Mouse (Mus musculus) stomach, embryonic 15.5 days (tissue): ENCODE measurements around the gene Tcf7l2. TPM values are rescaled to one million over a fixed set of nuclear protein-coding genes. Genes with fewer than 3 reads are reported as not detected.

Experiments
- ATAC-seq: fragments of 200-750 bp; cut with Nextera tagmentation; 2 replicates; pipeline ENCODE4 v1.8.0; 2017; ENCODE audit warnings: low read depth, moderate number of reproducible peaks, moderate TSS enrichment; ENCODE audit not compliant: insufficient read depth, low FRiP score
- H3K27ac ChIP-seq: fragments of 300-500 bp; sonication (generic); 2 replicates; pipeline ENCODE4 v1.5.1; 2015; ENCODE audit warnings: mild to moderate bottlenecking, inconsistent platforms
- H3K27me3 ChIP-seq: fragments of 300-500 bp; sonication (generic); replicated peaks from 2 replicates; pipeline ENCODE4 v1.6.1; 2015; ENCODE audit warnings: inconsistent platforms
- H3K36me3 ChIP-seq: fragments of 300-500 bp; sonication (generic); 2 replicates; pipeline ENCODE4 v1.6.1; 2015; ENCODE audit warnings: inconsistent platforms
- H3K4me1 ChIP-seq: fragments of 300-500 bp; sonication (generic); 2 replicates; pipeline ENCODE4 v1.6.1; 2015; ENCODE audit warnings: inconsistent platforms
- H3K4me2 ChIP-seq: fragments of 300-500 bp; sonication (generic); 2 replicates; pipeline ENCODE4 v1.6.1; 2015; ENCODE audit warnings: mild to moderate bottlenecking, inconsistent platforms
- H3K4me3 ChIP-seq: fragments of 300-500 bp; sonication (generic); replicated peaks from 2 replicates; pipeline ENCODE4 v1.5.1; 2015; ENCODE audit warnings: inconsistent platforms
- H3K9ac ChIP-seq: fragments of 300-500 bp; sonication (generic); 2 replicates; pipeline ENCODE4 v1.6.1; 2015; ENCODE audit warnings: inconsistent platforms
- H3K9me3 ChIP-seq: fragments of 300-500 bp; sonication (generic); 2 replicates; pipeline ENCODE4 v1.6.1; 2016; ENCODE audit warnings: inconsistent platforms
- WGBS: fragments of 180-500 bp; shearing (Covaris S2); methylation state at CpG from one replicate; pipeline ENCODE4 v1.1.7; 2015; 5-methylcytosine and 5-hydroxymethylcytosine counted together
- polyA plus RNA-seq: library from polyadenylated mRNA; unstranded; fragments of >200 nt; fragmentation: Nextera tagmentation; extraction: Ambion mirVana; gene quantifications from 2 replicates; pipeline ENCODE4 v1.2.1, GENCODE M21; 2015

Gene Tcf7l2
- polyA plus RNA-seq, 1 experiment from 2014 or later, result 85.2 TPM

GRCm38 (mm10) chr19:55761086-55761485 lies 19.5 kb downstream of the Tcf7l2 start:
- no peak overlapping the region for H3K4me2 ChIP-seq
- peaks cover 33% of the 10 kb centered on the region for H3K4me1 ChIP-seq
- H3K4me3 ChIP-seq, result no peak overlapping the region
- H3K9me3 ChIP-seq, result no peaks in the 10 kb centered on the region
- no peak for ATAC-seq
- no peak overlapping the region for H3K9ac ChIP-seq
- H3K27ac ChIP-seq, result no peak overlapping the region
- WGBS, result 63% methylated on average over 5 of the region's 5 CpGs
- no peaks in the 10 kb centered on the region for H3K36me3 ChIP-seq
- no peaks in the 10 kb centered on the region for H3K27me3 ChIP-seq

DNA sequence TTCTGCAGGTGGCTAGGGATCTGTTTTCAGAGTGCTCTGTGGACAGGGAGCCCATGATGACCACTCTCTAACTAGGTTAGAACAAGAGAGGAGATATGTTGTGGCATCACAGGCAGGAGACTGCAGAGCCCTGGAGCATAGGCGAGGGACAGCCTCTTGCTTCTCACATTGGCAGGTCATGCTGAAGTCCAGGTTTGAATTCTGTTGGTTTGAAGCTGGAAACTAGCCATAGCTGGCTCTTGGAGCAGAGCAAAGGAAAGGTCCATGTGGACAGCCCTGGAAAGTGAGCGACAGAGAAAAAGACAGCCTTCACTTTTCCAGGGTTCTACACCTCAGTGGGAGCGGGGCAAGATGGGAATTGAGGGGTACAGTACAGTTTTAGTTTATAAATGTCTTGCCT lies 20.6 kb downstream of the Tcf7l2 start:
- Histone ChIP-seq H3K4me3 (no peak overlapping the region), H3K9ac (no peak overlapping the region), H3K4me1 (peaks cover 23% of the 10 kb centered on the region), H3K4me2 (no peak overlapping the region), H3K9me3 (no peaks in the 10 kb centered on the region), H3K27ac (no peak overlapping the region), H3K36me3 (no peaks in the 10 kb centered on the region), H3K27me3 (no peaks in the 10 kb centered on the region)
- WGBS, result 94% methylated on average over 3 of the region's 3 CpGs
- no peak for ATAC-seq

DNA sequence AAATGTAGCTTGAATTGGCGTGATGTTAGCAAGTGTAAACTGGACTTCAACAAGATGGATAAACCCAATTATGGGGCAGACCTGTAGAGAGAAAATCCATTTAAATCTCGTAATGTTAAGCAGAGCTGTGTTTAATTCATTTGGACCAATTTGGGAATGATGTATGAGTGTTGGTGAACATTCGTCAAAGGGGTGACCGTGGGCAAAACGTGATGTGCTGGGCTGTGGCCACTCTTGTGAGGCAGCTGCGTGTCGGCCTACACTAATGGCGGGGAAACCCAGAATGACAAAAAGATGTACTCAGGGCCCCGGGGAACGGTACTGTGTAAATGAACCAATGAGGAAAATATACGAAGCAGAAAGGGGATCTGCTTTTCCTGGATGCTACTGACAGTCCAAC lies 24.2 kb downstream of the Tcf7l2 start:
- Histone ChIP-seq H3K4me2 (no peak overlapping the region), H3K27me3 (no peaks in the 10 kb centered on the region), H3K4me3 (no peak overlapping the region), H3K9ac (no peak overlapping the region), H3K4me1 (peaks cover 35% of the 10 kb centered on the region), H3K9me3 (no peaks in the 10 kb centered on the region), H3K36me3 (no peaks in the 10 kb centered on the region), H3K27ac (no peak overlapping the region)
- WGBS, result 48% methylated on average over 11 of the region's 11 CpGs
- no peak for ATAC-seq

DNA sequence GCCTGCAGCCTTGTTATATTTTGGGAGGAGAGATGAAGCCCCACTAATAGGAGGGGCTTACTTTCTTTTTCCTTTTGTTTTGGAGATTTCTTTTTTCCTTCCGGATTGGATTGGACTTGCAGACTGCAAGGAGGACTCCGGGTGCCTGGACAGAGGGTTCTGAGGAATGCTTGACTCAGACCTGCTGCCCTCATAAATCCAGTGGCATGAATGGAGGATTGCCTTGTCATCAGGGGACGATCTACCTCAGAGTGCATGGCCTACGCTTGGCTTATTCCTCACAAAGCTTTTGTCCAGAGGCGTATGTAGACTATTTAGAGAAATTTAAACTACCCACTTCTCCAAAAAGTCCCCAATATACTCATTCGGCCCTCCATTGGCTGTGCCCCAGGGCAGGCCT lies 25.5 kb downstream of the Tcf7l2 start:
- Histone ChIP-seq H3K4me2 (no peak overlapping the region), H3K4me1 (peaks cover 33% of the 10 kb centered on the region), H3K9me3 (no peaks in the 10 kb centered on the region), H3K27me3 (no peaks in the 10 kb centered on the region), H3K27ac (no peak overlapping the region), H3K4me3 (no peak overlapping the region), H3K9ac (no peak overlapping the region), H3K36me3 (no peaks in the 10 kb centered on the region)
- WGBS, result 64% methylated on average over 6 of the region's 6 CpGs
- ATAC-seq, result no peak

DNA sequence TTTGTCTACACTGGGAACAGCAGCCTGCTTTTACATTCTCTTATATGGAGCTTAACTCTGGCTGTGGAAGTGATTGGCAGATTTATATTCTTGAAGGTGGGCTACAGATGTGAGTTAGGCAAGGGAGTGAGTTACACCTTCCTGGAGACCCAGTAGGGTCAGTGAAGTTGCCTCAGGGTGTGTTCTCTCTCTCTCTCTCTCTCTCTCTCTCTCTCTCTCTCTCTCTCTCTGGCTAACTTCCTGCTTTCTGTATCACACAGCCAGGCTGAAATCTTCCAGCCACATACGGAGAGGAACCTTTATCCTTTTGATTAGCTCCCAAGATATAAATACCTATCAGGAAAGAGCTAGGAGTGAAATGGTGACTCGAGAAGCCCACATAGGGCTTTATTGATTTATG lies 26.0 kb downstream of the Tcf7l2 start:
- Histone ChIP-seq H3K4me1 (peaks cover 34% of the 10 kb centered on the region), H3K27me3 (no peaks in the 10 kb centered on the region), H3K9me3 (no peaks in the 10 kb centered on the region), H3K4me2 (no peak overlapping the region), H3K36me3 (no peaks in the 10 kb centered on the region), H3K4me3 (no peak overlapping the region), H3K27ac (no peak overlapping the region; the same call in 1 of the 2 replicates), H3K9ac (no peak overlapping the region)
- no peak for ATAC-seq
- WGBS, result 20% methylated on average over 2 of the region's 2 CpGs

DNA sequence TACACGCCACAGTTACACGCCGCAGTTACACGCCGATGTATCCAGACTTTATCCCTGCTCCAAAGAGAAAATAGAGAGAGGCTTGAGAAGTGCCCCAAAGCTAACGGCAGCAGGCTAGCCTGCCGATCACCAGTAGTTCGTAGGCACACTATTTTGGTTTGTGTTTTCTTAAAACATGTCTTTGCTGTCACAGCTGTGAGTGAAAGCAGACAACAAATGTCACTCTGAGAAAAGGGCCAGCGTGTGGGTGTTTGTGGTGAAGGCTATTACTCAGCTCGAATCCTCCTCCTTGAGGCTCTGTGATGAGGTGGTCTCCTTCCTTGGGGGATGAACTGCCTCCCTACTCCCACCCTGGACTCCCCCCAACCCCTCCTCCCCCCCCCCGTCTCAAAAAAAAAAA lies 26.6 kb downstream of the Tcf7l2 start:
- Histone ChIP-seq H3K4me3 (no peak overlapping the region), H3K27ac (0 out of 2 replicates have a peak overlapping the region, but pooled peaks have one; percentile 1), H3K9me3 (no peaks in the 10 kb centered on the region), H3K9ac (no peak overlapping the region), H3K4me1 (peaks cover 40% of the 10 kb centered on the region), H3K4me2 (no peak overlapping the region), H3K36me3 (no peaks in the 10 kb centered on the region), H3K27me3 (no peaks in the 10 kb centered on the region)
- no peak for ATAC-seq
- WGBS, result 49% methylated on average over 11 of the region's 11 CpGs

GRCm38 (mm10) chr19:55768889-55769288 lies 27.3 kb downstream of the Tcf7l2 start:
- Histone ChIP-seq H3K4me1 (peaks cover 41% of the 10 kb centered on the region), H3K9me3 (no peaks in the 10 kb centered on the region), H3K36me3 (no peaks in the 10 kb centered on the region), H3K4me2 (no peak overlapping the region), H3K9ac (no peak overlapping the region), H3K27ac (no peak overlapping the region), H3K4me3 (no peak overlapping the region), H3K27me3 (no peaks in the 10 kb centered on the region)
- WGBS, result 61% methylated on average over 11 of the region's 11 CpGs
- ATAC-seq, result no peak

- no peaks in the 10 kb centered on the region for H3K9me3 ChIP-seq
- H3K4me2 ChIP-seq, result no peak overlapping the region
- H3K36me3 ChIP-seq, result no peaks in the 10 kb centered on the region
- ATAC-seq, result no peak
- 41% methylated on average over 4 of the region's 4 CpGs for WGBS
- 0 out of 2 replicates have a peak overlapping the region, but pooled peaks have one; percentile 8 for H3K27ac ChIP-seq
- H3K27me3 ChIP-seq, result no peaks in the 10 kb centered on the region
- no peak overlapping the region for H3K4me3 ChIP-seq
- no peak overlapping the region for H3K9ac ChIP-seq
- peaks cover 26% of the 10 kb centered on the region for H3K4me1 ChIP-seq
These were observed 32.7 kb downstream of the Tcf7l2 start for GRCm38 (mm10) chr19:55774334-55774733.

DNA sequence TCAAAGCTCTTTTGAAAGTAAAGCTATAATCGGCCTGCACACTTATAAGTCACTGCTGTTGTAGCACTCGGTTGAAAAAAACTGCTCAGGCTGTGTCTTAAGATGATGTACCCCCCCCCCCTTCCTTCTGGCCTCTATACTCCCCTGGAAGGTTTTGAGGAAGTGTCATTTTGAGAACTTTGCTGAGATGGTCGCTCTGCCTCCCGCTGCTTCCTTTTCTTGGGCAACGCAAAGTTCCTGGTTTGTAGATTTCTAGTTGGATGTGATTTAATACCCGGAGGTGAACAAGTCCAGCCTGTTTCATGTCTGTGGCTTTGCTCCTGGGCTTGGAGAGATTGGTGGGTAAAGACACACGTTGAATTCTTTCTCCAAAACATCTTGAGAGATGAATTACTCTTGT lies 33.2 kb downstream of the Tcf7l2 start:
- H3K9me3 ChIP-seq, result no peaks in the 10 kb centered on the region
- 0 out of 2 replicates have a peak overlapping the region, but pooled peaks have one; percentile 8 for H3K27ac ChIP-seq
- ATAC-seq, result no peak
- H3K27me3 ChIP-seq, result no peaks in the 10 kb centered on the region
- WGBS, result 46% methylated on average over 7 of the region's 7 CpGs
- no peak overlapping the region for H3K4me2 ChIP-seq
- no peaks in the 10 kb centered on the region for H3K36me3 ChIP-seq
- peaks cover 26% of the 10 kb centered on the region for H3K4me1 ChIP-seq
- no peak overlapping the region for H3K9ac ChIP-seq
- H3K4me3 ChIP-seq, result no peak overlapping the region

GRCm38 (mm10) chr19:55779871-55780270 lies 38.3 kb downstream of the Tcf7l2 start:
- no peaks in the 10 kb centered on the region for H3K9me3 ChIP-seq
- H3K27ac ChIP-seq, result no peak overlapping the region
- no peaks in the 10 kb centered on the region for H3K36me3 ChIP-seq
- 72% methylated on average over 10 of the region's 10 CpGs for WGBS
- H3K4me1 ChIP-seq, result peaks cover 7% of the 10 kb centered on the region; the same call in 1 of the 2 replicates
- H3K4me2 ChIP-seq, result no peak overlapping the region
- no peak overlapping the region for H3K9ac ChIP-seq
- no peak for ATAC-seq
- H3K27me3 ChIP-seq, result no peaks in the 10 kb centered on the region
- H3K4me3 ChIP-seq, result no peak overlapping the region

- H3K36me3 ChIP-seq, result 0 out of 2 replicates have a peak, but pooled peaks cover 3% of the 10 kb centered on the region
- no peak overlapping the region for H3K4me2 ChIP-seq
- H3K4me1 ChIP-seq, result 0 out of 2 replicates have a peak, but pooled peaks cover 3% of the 10 kb centered on the region
- H3K27ac ChIP-seq, result no peak overlapping the region
- no peaks in the 10 kb centered on the region for H3K9me3 ChIP-seq
- WGBS, result 69% methylated on average over 10 of the region's 10 CpGs
- H3K27me3 ChIP-seq, result no peaks in the 10 kb centered on the region
- no peak overlapping the region for H3K9ac ChIP-seq
- no peak overlapping the region for H3K4me3 ChIP-seq
- ATAC-seq, result no peak
These were observed 39.5 kb downstream of the Tcf7l2 start for GRCm38 (mm10) chr19:55781087-55781486.

DNA sequence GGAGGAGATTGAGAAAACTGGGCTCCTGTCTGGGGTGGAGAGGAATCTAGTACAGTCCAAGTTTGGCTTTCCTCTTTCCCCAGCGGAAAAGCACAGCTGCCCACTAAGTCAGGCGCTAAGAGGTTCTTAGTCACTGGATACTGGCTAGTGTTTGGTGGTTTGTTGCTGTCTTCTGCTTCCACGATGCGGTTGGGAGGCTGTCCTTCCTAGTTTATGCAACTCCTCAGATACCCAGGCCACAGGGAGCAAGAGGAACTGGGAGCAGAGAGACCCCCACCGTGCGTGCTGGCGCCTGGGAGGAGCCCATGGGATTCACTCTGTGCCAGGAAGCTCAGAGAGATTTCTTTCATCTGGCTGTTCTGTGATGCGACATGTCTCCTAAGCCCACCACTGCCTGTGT lies 40.1 kb downstream of the Tcf7l2 start:
- H3K9me3 ChIP-seq, result no peaks in the 10 kb centered on the region
- H3K27ac ChIP-seq, result no peak overlapping the region
- no peak overlapping the region for H3K9ac ChIP-seq
- no peaks in the 10 kb centered on the region for H3K27me3 ChIP-seq
- no peak for ATAC-seq
- H3K4me3 ChIP-seq, result no peak overlapping the region
- 70% methylated on average over 8 of the region's 8 CpGs for WGBS
- 0 out of 2 replicates have a peak, but pooled peaks cover 3% of the 10 kb centered on the region for H3K36me3 ChIP-seq
- no peaks in the 10 kb centered on the region; the same call in 1 of the 2 replicates for H3K4me1 ChIP-seq
- no peak overlapping the region for H3K4me2 ChIP-seq
